Mouse (Mus musculus) heart, embryonic 14.5 days (tissue): ENCODE measurements around the gene Ccdc157. TPM values are rescaled to one million over a fixed set of nuclear protein-coding genes. Genes with fewer than 3 reads are reported as not detected.
A peak's percentile ranks its signal among the peaks of the same experiment; 100 is the strongest.

Source experiments
- ATAC-seq: fragments of 200-750 bp; cut with Nextera tagmentation; 2 replicates; pipeline ENCODE4 v1.8.0; 2017; ENCODE audit warnings: low read depth, moderate TSS enrichment; ENCODE audit not compliant: insufficient number of reproducible peaks, insufficient read depth, low FRiP score
- H3K27ac ChIP-seq, 2 experiments: fragments of 200-500 bp in 1 of 2; fragments of 300-500 bp in 1 of 2; sonication (generic) in 1 of 2; replicated peaks in 1 of 2; 2 replicates each; pipeline ENCODE4 v1.5.1; 2012 to 2014; ENCODE audit warnings: low read depth in 2 of 2, low read length in 2 of 2, control low read depth in 1 of 2, mild to moderate bottlenecking in 1 of 2, mixed read lengths in 1 of 2; ENCODE audit not compliant: control insufficient read depth in 1 of 2, insufficient read depth in 1 of 2
- H3K27me3 ChIP-seq: fragments of 300-500 bp; sonication (generic); 2 replicates; pipeline ENCODE4 v1.6.1; 2014; ENCODE audit warnings: mild to moderate bottlenecking, low read length, control low read depth; ENCODE audit not compliant: control insufficient read depth, insufficient read depth
- H3K36me3 ChIP-seq: fragments of 300-500 bp; sonication (generic); 2 replicates; pipeline ENCODE4 v1.6.1; 2014; ENCODE audit warnings: mild to moderate bottlenecking, control low read depth, low read length, mixed read lengths; ENCODE audit not compliant: control insufficient read depth, insufficient read depth
- H3K4me1 ChIP-seq, 2 experiments: fragments of 200-500 bp in 1 of 2; fragments of 300-500 bp in 1 of 2; sonication (generic) in 1 of 2; 2 replicates each; pipeline ENCODE4 v1.6.1; 2012 to 2014; ENCODE audit warnings: low read length in 2 of 2, control low read depth in 1 of 2, mixed read lengths in 1 of 2; ENCODE audit not compliant: control insufficient read depth in 2 of 2, insufficient read depth in 2 of 2
- H3K4me2 ChIP-seq: fragments of 300-500 bp; sonication (generic); 2 replicates; pipeline ENCODE4 v1.6.1; 2014; ENCODE audit warnings: mild to moderate bottlenecking, low read length
- H3K4me3 ChIP-seq, 2 experiments: fragments of 200-500 bp in 1 of 2; fragments of 300-500 bp in 1 of 2; sonication (generic) in 1 of 2; 2 replicates each; pipeline ENCODE4 v1.5.1; 2012 to 2014; ENCODE audit warnings: low read length in 2 of 2, mild to moderate bottlenecking in 2 of 2, control low read depth in 1 of 2, low read depth in 1 of 2, moderate library complexity in 1 of 2; ENCODE audit not compliant: control insufficient read depth in 1 of 2, insufficient read depth in 1 of 2
- H3K9ac ChIP-seq: fragments of 300-500 bp; sonication (generic); 2 replicates; pipeline ENCODE4 v1.6.1; 2014; ENCODE audit warnings: mild to moderate bottlenecking, low read length
- H3K9me3 ChIP-seq: fragments of 300-500 bp; sonication (generic); 2 replicates; pipeline ENCODE4 v1.6.1; 2016; ENCODE audit warnings: low read length, control low read depth; ENCODE audit not compliant: control insufficient read depth
- WGBS: fragments of 180-500 bp; shearing (Covaris S2); extraction: QIAGEN DNeasy Blood & Tissue Kit; methylation state at CpG from one replicate; pipeline ENCODE4 v1.1.7; 2014; 5-methylcytosine and 5-hydroxymethylcytosine counted together
- polyA plus RNA-seq: library from polyadenylated mRNA; unstranded; fragments of >200 nt; fragmentation: Nextera tagmentation; extraction: Ambion mirVana; gene quantifications from 2 replicates; pipeline ENCODE4 v1.2.1, GENCODE M21; 2014

Ccdc157 gene
- polyA plus RNA-seq, 1 experiment from 2014 or later, result 3.2 TPM

DNA sequence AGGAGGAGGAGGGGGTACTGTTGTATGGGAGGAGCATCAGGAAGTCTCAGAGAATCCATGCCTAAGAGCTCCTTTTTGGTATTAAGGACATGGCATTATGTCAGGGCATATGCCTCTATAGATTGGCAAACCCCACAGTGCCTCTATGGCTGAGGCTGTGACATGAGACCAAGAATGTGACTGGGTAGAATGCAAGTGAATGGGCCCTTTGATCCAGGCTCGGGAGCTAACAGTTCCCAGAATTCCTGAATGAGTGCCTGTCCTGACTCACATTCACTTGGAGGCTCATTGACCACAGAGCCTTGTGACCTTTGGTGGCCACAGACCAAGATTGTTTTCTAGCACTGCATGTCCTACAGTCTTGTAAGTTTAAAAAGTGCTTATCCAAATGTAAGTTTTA lies 22.0 kb upstream of the Ccdc157 start:
- H3K36me3 ChIP-seq, result peaks cover 65% of the 10 kb centered on the region
- no peak overlapping the region for H3K27ac ChIP-seq
- no peaks in the 10 kb centered on the region for H3K9me3 ChIP-seq
- H3K27me3 ChIP-seq, result no peaks in the 10 kb centered on the region
- peaks cover 3 to 11% of the 10 kb centered on the region in 2 experiments; a peak in 3 of 4 replicates for H3K4me1 ChIP-seq
- no peak overlapping the region for H3K4me2 ChIP-seq
- no peak overlapping the region for H3K9ac ChIP-seq
- WGBS, result 26% methylated on average over 1 of the region's 1 CpGs
- H3K4me3 ChIP-seq, result no peak overlapping the region
- ATAC-seq, result no peak

DNA sequence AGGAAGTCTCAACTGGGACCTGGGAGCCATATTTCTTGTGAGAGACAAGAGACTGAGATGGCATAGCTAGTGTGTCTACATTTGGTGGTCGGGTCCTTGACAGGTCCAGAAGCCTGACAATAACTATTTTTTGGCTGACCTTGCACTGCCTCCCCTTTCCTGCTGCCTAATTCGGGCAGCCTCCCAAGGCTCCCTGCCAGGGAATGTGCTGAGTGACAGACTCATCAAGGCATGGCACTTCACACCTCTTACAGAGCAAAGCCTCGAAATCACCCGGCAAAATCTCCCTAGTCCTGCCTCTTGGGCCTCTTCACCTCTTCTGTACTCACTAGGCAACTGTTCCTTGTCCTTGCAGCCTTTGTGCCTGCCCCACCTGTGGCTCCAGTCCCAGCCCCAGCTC lies 17.6 kb upstream of the Ccdc157 start:
- 34% methylated on average over 4 of the region's 4 CpGs for WGBS
- peaks cover 99% of the 10 kb centered on the region for H3K36me3 ChIP-seq
- no peak overlapping the region for H3K4me2 ChIP-seq
- ATAC-seq, result no peak
- no peaks in the 10 kb centered on the region for H3K27me3 ChIP-seq
- no peak overlapping the region for H3K9ac ChIP-seq
- H3K9me3 ChIP-seq, result no peaks in the 10 kb centered on the region
- peak overlapping the region; percentile 10 to 48; a peak in 2 of 4 replicates for H3K27ac ChIP-seq
- no peak overlapping the region for H3K4me3 ChIP-seq
- peaks cover 3 to 11% of the 10 kb centered on the region in 2 experiments; a peak in 3 of 4 replicates for H3K4me1 ChIP-seq

DNA sequence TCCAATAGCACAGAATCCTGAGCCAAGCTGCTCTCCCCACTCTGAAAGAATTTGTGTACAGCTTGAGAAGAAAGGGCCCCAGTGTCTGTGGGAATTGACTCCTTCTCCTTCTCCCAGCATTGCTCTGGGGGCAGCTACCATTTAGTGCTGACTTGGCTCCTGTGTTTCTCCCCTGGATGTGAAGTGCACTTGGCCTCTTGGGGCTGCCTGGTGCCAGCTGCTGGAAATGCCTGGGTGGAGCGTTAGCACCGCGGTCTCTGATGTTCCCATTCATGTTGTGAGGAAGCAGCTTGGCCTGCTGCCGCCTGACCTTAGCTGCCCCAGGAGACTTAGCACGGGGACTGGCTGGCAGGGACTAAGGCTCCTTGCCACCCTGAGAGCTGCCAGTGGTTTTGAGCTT lies 14.5 kb upstream of the Ccdc157 start:
- WGBS, result 85% methylated on average over 5 of the region's 5 CpGs

DNA sequence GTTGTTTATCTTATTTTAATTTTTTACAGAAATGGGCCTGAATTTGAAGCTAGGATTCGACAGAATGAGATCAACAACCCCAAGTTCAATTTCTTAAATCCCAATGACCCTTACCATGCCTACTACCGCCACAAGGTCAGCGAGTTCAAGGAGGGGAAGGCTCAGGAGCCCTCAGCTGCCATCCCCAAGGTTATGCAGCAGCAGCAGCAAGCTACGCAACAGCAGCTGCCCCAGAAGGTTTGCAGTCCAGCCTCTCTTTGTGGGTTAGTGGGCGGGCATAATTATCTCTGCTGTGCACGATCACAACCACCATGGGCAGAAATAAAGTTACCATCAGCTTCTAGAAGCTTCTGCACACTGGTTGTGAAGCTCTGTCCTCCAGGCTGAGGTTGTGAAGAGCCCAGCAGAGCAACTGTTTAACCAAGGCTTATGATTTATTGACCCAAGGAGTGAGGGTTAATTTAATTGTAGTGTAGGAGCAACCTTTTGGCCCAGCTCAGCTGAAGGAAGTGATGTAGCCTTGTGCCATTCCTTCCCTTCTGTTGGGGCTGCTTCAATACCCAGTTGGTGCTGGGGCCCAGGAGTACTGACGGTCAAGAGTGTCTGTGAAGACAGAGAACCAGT lies 6.5 kb upstream of the Ccdc157 start:
- H3K9ac ChIP-seq, result no peak overlapping the region
- H3K36me3 ChIP-seq, result peaks cover 100% of the 10 kb centered on the region
- H3K4me3 ChIP-seq, result no peak overlapping the region
- H3K27me3 ChIP-seq, result no peaks in the 10 kb centered on the region
- H3K4me1 ChIP-seq, result peaks cover 0 to 19% of the 10 kb centered on the region in 2 experiments; a peak in 2 of 4 replicates
- ATAC-seq, result no peak
- H3K4me2 ChIP-seq, result no peak overlapping the region
- H3K27ac ChIP-seq, result no peak overlapping the region
- H3K9me3 ChIP-seq, result no peaks in the 10 kb centered on the region
- WGBS, result 92% methylated on average over 7 of the region's 7 CpGs

More for the DNA sequence above, 14.5 kb upstream of the Ccdc157 start:
- H3K36me3 ChIP-seq, result peaks cover 100% of the 10 kb centered on the region
- H3K27ac ChIP-seq, result no peak overlapping the region
- H3K4me2 ChIP-seq, result no peak overlapping the region
- H3K27me3 ChIP-seq, result no peaks in the 10 kb centered on the region
- H3K4me1 ChIP-seq, result peaks cover 3 to 11% of the 10 kb centered on the region in 2 experiments; a peak in 3 of 4 replicates
- H3K4me3 ChIP-seq, result no peak overlapping the region
- H3K9me3 ChIP-seq, result no peaks in the 10 kb centered on the region
- no peak for ATAC-seq
- H3K9ac ChIP-seq, result no peak overlapping the region

DNA sequence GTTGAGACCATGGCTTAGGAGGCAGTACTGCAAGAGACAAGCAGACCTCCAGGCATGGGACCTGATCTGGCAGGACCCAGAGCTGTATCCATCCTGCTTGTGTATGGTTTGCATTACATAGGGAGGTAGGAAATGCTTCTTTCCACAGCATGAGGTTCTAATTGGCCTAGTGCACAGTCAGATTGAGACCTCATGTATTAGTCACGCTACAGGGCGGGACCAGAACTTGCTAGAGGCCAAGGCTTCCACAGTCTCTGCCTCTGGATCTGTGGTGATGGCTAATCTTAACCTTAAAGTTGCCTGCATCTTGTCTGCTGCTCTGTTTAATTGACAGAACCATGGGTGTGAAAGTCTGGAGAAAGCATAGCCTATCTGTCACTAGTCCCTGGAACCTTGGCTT lies 4.6 kb upstream of the Ccdc157 start:
- Histone ChIP-seq H3K27me3 (no peaks in the 10 kb centered on the region), H3K36me3 (peaks cover 86% of the 10 kb centered on the region), H3K9ac (no peak overlapping the region), H3K9me3 (no peaks in the 10 kb centered on the region), H3K4me2 (no peak overlapping the region), H3K4me3 (no peak overlapping the region), H3K27ac (no peak overlapping the region), H3K4me1 (peaks cover 0 to 30% of the 10 kb centered on the region in 2 experiments; a peak in 2 of 4 replicates)
- WGBS, result 87% methylated on average over 2 of the region's 2 CpGs
- ATAC-seq, result no peak

DNA sequence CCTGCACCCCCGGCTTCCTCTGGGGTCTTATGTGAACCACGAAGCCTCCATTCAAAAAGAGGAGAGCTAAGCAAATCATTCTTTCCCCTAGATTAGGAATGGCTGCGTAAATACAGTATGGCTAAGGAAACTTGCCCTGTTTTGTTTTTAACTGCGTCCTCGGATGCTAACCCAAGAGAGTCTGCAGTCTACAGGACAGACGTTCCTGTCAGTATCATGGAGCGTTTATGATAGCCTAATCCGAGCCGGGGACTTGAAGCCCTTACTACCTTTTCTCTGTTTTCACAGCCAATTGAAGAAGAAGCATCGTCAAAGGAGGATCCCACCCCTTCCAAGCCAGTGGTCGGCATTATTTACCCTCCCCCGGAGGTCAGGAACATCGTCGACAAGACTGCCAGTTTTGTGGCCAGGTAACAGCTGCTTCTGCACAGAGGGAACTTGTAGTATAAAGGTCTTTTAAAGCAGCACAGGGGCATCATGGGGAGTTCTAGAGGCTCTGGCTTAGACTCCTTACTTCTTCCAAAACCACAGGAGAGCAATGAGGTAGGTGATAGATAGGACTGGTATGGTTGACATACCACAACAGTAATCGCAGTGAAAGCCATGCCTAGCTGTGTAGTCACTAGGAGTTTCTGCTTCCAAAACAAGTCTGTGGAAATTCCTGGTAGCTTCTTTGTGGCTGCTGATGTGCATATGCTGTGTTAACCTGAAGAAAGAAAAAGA lies 826 bp upstream of the Ccdc157 start:
- peak overlapping the region; percentile 74 to 91 for H3K4me3 ChIP-seq
- ATAC-seq, result no peak

DNA sequence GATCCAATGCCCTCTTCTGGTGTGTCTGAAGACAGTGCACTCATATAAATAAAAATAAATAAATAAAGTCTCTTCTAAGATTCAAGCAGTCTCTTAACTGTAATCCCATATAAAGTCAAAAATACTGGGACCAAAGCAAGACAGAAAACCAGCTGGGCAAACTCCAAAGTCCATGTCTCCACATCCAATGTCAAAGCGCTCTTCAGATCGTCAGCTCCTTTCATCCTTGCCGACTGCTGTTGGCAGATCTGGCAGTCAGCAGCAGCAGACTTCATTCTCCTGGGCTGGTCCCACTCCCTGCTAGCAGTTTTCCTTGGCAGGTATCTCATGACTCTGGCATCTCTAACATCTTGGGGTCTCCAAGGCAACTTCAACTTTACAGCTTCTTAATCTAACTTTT lies 1.4 kb downstream of the Ccdc157 start:
- Histone ChIP-seq H3K4me2 (no peak overlapping the region), H3K9ac (no peak overlapping the region), H3K4me3 (no peak overlapping the region), H3K4me1 (peaks cover 0 to 28% of the 10 kb centered on the region in 2 experiments; a peak in 2 of 4 replicates), H3K27me3 (no peaks in the 10 kb centered on the region), H3K9me3 (no peaks in the 10 kb centered on the region), H3K36me3 (peaks cover 28% of the 10 kb centered on the region), H3K27ac (no peak overlapping the region)
- ATAC-seq, result no peak
- WGBS, result 58% methylated on average over 3 of the region's 3 CpGs

More for the DNA sequence above, 826 bp upstream of the Ccdc157 start:
- Histone ChIP-seq H3K9ac (peak overlapping the region; percentile 82), H3K36me3 (peaks cover 51% of the 10 kb centered on the region), H3K4me2 (peak overlapping the region; percentile 91), H3K4me1 (peaks cover 0 to 36% of the 10 kb centered on the region in 2 experiments; a peak in 2 of 4 replicates), H3K27me3 (no peaks in the 10 kb centered on the region), H3K9me3 (no peaks in the 10 kb centered on the region), H3K27ac (peak overlapping the region; percentile 83 to 94; a peak in 3 of 4 replicates)
- 6% methylated on average over 15 of the region's 15 CpGs for WGBS
